9 mouse cellular contexts compared by ENCODE assay signal in the genomic region with DNA sequence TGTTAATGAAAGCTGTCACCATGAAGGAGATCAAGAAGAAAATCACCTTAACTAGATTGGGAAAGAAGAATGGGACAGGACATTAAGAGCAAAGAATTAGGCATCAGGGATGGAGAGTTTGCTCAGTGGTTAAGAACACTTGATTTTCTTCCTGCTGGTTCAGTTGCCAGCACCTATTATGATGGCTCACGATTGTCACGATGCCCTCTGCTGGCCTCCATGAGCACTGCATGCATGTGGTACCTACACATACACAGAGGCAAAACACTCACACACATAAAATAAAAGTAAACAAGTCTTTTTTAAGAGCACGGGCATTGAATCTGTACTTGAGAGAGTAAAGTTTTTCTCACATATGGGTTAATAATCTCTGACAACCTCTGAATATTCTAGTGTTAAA.
DNase-seq lines count a peak whose midpoint lies in the region; ATAC-seq lines count a peak whose summit lies in the region.
"Had no signal": no experiment of that assay in that cellular context is flagged by ENCODE, and none has a peak within 500 bp of the region (broad histone marks: within the 10 kb centered on the region; RNA-seq: fewer than 3 reads in every experiment).

No protein-coding gene starts in this region.

- H3K4me2 ChIP-seq in hindbrain, embryonic 13.5 days, result no peak overlapping the region
- H3K4me2 ChIP-seq: lung, embryonic 15.5 days had no signal

- no peak overlapping the region for H3K9ac ChIP-seq in hindbrain, embryonic 13.5 days
- H3K9ac ChIP-seq: lung, embryonic 15.5 days had no signal

- H3K4me1 ChIP-seq in hindbrain, embryonic 10.5 days (replicated peaks), result no peaks in the 10 kb centered on the region
- no peaks in the 10 kb centered on the region for H3K4me1 ChIP-seq in hindbrain, embryonic 13.5 days (replicated peaks)
- H3K4me1 ChIP-seq: lung, embryonic 15.5 days had no signal

- no peaks in the 10 kb centered on the region for H3K9me3 ChIP-seq in hindbrain, embryonic 10.5 days
- no peaks in the 10 kb centered on the region for H3K9me3 ChIP-seq in hindbrain, embryonic 13.5 days
- H3K9me3 ChIP-seq: lung, embryonic 15.5 days had no signal

- no peaks in the 10 kb centered on the region for H3K36me3 ChIP-seq in hindbrain, embryonic 10.5 days
- H3K36me3 ChIP-seq in hindbrain, embryonic 13.5 days, result no peaks in the 10 kb centered on the region
- H3K36me3 ChIP-seq: lung, embryonic 15.5 days had no signal

- ATAC-seq in hindbrain, embryonic 13.5 days (ENCODE audit: low FRiP score), result no peak

- H3K4me3 ChIP-seq in hindbrain, embryonic 10.5 days, result no peak overlapping the region
- H3K4me3 ChIP-seq in hindbrain, embryonic 13.5 days, result no peak overlapping the region
- H3K4me3 ChIP-seq: lung, embryonic 15.5 days had no signal

- no peaks in the 10 kb centered on the region for H3K27me3 ChIP-seq in hindbrain, embryonic 10.5 days (ENCODE audit: insufficient read depth, poor library complexity, severe bottlenecking)
- no peaks in the 10 kb centered on the region; the same call in 1 of the 2 replicates for H3K27me3 ChIP-seq in hindbrain, embryonic 13.5 days
- H3K27me3 ChIP-seq: lung, embryonic 15.5 days had no signal

- no peak overlapping the region for H3K27ac ChIP-seq in hindbrain, embryonic 10.5 days
- H3K27ac ChIP-seq in hindbrain, embryonic 13.5 days, result no peak overlapping the region
- H3K27ac ChIP-seq: lung, embryonic 15.5 days had no signal

- peak; percentile 34 for DNase-seq in hindbrain, embryonic 10.5 days (ENCODE audit: low spot score)
- DNase-seq in 3T3-L1 (ENCODE audit: low read depth, low spot score) (peak; percentile 49), ES-CJ7 (ENCODE audit: low read depth, low spot score) (peak; percentile 68)
- DNase-seq in embryo, embryonic 10 days (ENCODE audit: low spot score), result peak; percentile 74
- peak; percentile 32 for DNase-seq in lung, postnatal 14 days
- peak; percentile 53 to 62 for DNase-seq in thymus, postnatal 36 days
- no peak for DNase-seq in right cerebral cortex, adult 2 months (ENCODE audit: low spot score in 2 of 2)

- 42% methylated on average over 3 of the region's 3 CpGs for WGBS in hindbrain, embryonic 10.5 days
- 30% methylated on average over 3 of the region's 3 CpGs for WGBS in hindbrain, embryonic 13.5 days

Comparison
In these comparisons a context has a peak if more than half of its experiments do, and no peak if none do; other contexts are left out.
1. DNase-seq: peak in hindbrain, embryonic 10.5 days (single experiment), 3T3-L1 (single experiment), ES-CJ7 (single experiment), embryo, embryonic 10 days (single experiment), lung, postnatal 14 days (single experiment) and thymus, postnatal 36 days (2 of 2); none in right cerebral cortex, adult 2 months (0 of 2).